Mouse (Mus musculus): ENCODE results near the gene Katnbl1. TPM values are rescaled to one million over a fixed set of nuclear protein-coding genes. Genes with fewer than 3 reads are reported as not detected.

Gene Katnbl1
- total RNA-seq, 1 experiment: 22.8 TPM

GRCm38 (mm10) chr2:112341117-112341516 lies 37.9 kb upstream of the Katnbl1 start:
- in situ Hi-C loops (cut with MboI; ENCODE audit: low sequenced_read_pairs in 2 of 2, unreplicated experiment in 2 of 2): no loop called here
- no peak overlapping the region for H3K4me3 ChIP-seq (ENCODE audit: insufficient read depth in 1 of 2, low read depth in 1 of 2, low read length in 2 of 2, poor library complexity in 1 of 2, severe bottlenecking in 1 of 2)
- H3K36me3 ChIP-seq (ENCODE audit: control insufficient read depth, insufficient read depth, low read length, poor library complexity, severe bottlenecking): peaks cover 3% of the 10 kb centered on the region; the same call in 1 of the 2 replicates
- no peak for DNase-seq (ENCODE audit: low read depth, low spot score)
- no peak overlapping the region for H3K9ac ChIP-seq (ENCODE audit: insufficient read depth, low read depth, low read length, poor library complexity, severe bottlenecking)
- H3K4me1 ChIP-seq (ENCODE audit: control insufficient read depth in 2 of 2, insufficient read depth in 2 of 2, low read length in 2 of 2, poor library complexity in 1 of 2): no peaks in the 10 kb centered on the region
- H3K9me3 ChIP-seq (ENCODE audit: control insufficient read depth, insufficient read depth, low read depth, low read length): no peaks in the 10 kb centered on the region
- H3K27ac ChIP-seq (ENCODE audit: insufficient read depth, low read depth, low read length, poor library complexity, severe bottlenecking): no peak overlapping the region
- TF ChIP-seq HCFC1 (IDR thresholded peaks at IDR 0.05; ENCODE audit: borderline replicate concordance, insufficient read depth, low read length) (no peak), CHD2 (IDR thresholded peaks at IDR 0.05; ENCODE audit: low read depth, low read length) (no peak), ZNF384 (IDR thresholded peaks at IDR 0.05; ENCODE audit: low read depth, low read length) (no peak), ZC3H11A (IDR thresholded peaks at IDR 0.05; ENCODE audit: borderline replicate concordance, low read depth, low read length) (no peak), MAFK (IDR thresholded peaks at IDR 0.05; ENCODE audit: insufficient read depth, low read depth, low read length) (no peak)

- Histone ChIP-seq H3K9me3 (ENCODE audit: control insufficient read depth, insufficient read depth, low read depth, low read length) (no peaks in the 10 kb centered on the region), H3K27ac (ENCODE audit: insufficient read depth, low read depth, low read length, poor library complexity, severe bottlenecking) (no peak overlapping the region), H3K4me3 (ENCODE audit: insufficient read depth in 1 of 2, low read depth in 1 of 2, low read length in 2 of 2, poor library complexity in 1 of 2, severe bottlenecking in 1 of 2) (no peak overlapping the region), H3K9ac (ENCODE audit: insufficient read depth, low read depth, low read length, poor library complexity, severe bottlenecking) (no peak overlapping the region), H3K4me1 (ENCODE audit: control insufficient read depth in 2 of 2, insufficient read depth in 2 of 2, low read length in 2 of 2, poor library complexity in 1 of 2) (no peaks in the 10 kb centered on the region), H3K36me3 (ENCODE audit: control insufficient read depth, insufficient read depth, low read length, poor library complexity, severe bottlenecking) (no peaks in the 10 kb centered on the region)
- DNase-seq (ENCODE audit: low read depth, low spot score): no peak
- in situ Hi-C loops (cut with MboI; ENCODE audit: low sequenced_read_pairs in 2 of 2, unreplicated experiment in 2 of 2): no loop called here
- no peak for TF ChIP-seq CHD2 (IDR thresholded peaks at IDR 0.05; ENCODE audit: low read depth, low read length)
- TF ChIP-seq ZNF384 (IDR thresholded peaks at IDR 0.05; ENCODE audit: low read depth, low read length): no peak
- TF ChIP-seq HCFC1 (IDR thresholded peaks at IDR 0.05; ENCODE audit: borderline replicate concordance, insufficient read depth, low read length): no peak
- TF ChIP-seq ZC3H11A (IDR thresholded peaks at IDR 0.05; ENCODE audit: borderline replicate concordance, low read depth, low read length): no peak
Measured at GRCm38 (mm10) chr2:112348246-112348645, 30.8 kb upstream of the Katnbl1 start.

GRCm38 (mm10) chr2:112353685-112354455 lies 25.1 kb upstream of the Katnbl1 start:
- no peaks in the 10 kb centered on the region for H3K4me1 ChIP-seq (ENCODE audit: control insufficient read depth in 2 of 2, insufficient read depth in 2 of 2, low read length in 2 of 2, poor library complexity in 1 of 2)
- in situ Hi-C loops (cut with MboI; ENCODE audit: low sequenced_read_pairs in 2 of 2, unreplicated experiment in 2 of 2): no loop called here
- no peak for TF ChIP-seq ZNF384 (IDR thresholded peaks at IDR 0.05; ENCODE audit: low read depth, low read length)
- no peak for DNase-seq (ENCODE audit: low read depth, low spot score)
- no peaks in the 10 kb centered on the region for H3K9me3 ChIP-seq (ENCODE audit: control insufficient read depth, insufficient read depth, low read depth, low read length)
- no peak overlapping the region for H3K9ac ChIP-seq (ENCODE audit: insufficient read depth, low read depth, low read length, poor library complexity, severe bottlenecking)
- H3K36me3 ChIP-seq (ENCODE audit: control insufficient read depth, insufficient read depth, low read length, poor library complexity, severe bottlenecking): peaks cover 3% of the 10 kb centered on the region
- no peak overlapping the region for H3K4me3 ChIP-seq (ENCODE audit: insufficient read depth in 1 of 2, low read depth in 1 of 2, low read length in 2 of 2, poor library complexity in 1 of 2, severe bottlenecking in 1 of 2)
- H3K27ac ChIP-seq (ENCODE audit: insufficient read depth, low read depth, low read length, poor library complexity, severe bottlenecking): no peak overlapping the region

- Histone ChIP-seq H3K9me3 (ENCODE audit: control insufficient read depth, insufficient read depth, low read depth, low read length) (no peaks in the 10 kb centered on the region), H3K27ac (ENCODE audit: insufficient read depth, low read depth, low read length, poor library complexity, severe bottlenecking) (no peak overlapping the region), H3K36me3 (ENCODE audit: control insufficient read depth, insufficient read depth, low read length, poor library complexity, severe bottlenecking) (peaks cover 20% of the 10 kb centered on the region), H3K4me3 (ENCODE audit: insufficient read depth in 1 of 2, low read depth in 1 of 2, low read length in 2 of 2, poor library complexity in 1 of 2, severe bottlenecking in 1 of 2) (no peak overlapping the region), H3K4me1 (ENCODE audit: control insufficient read depth in 2 of 2, insufficient read depth in 2 of 2, low read length in 2 of 2, poor library complexity in 1 of 2) (no peaks in the 10 kb centered on the region), H3K9ac (ENCODE audit: insufficient read depth, low read depth, low read length, poor library complexity, severe bottlenecking) (no peak overlapping the region)
- TF ChIP-seq ZNF384 (IDR thresholded peaks at IDR 0.05; ENCODE audit: low read depth, low read length) (no peak), HCFC1 (IDR thresholded peaks at IDR 0.05; ENCODE audit: borderline replicate concordance, insufficient read depth, low read length) (no peak), MAFK (IDR thresholded peaks at IDR 0.05; ENCODE audit: insufficient read depth, low read depth, low read length) (no peak), CHD2 (IDR thresholded peaks at IDR 0.05; ENCODE audit: low read depth, low read length) (no peak), ZC3H11A (IDR thresholded peaks at IDR 0.05; ENCODE audit: borderline replicate concordance, low read depth, low read length) (no peak)
- no peak for DNase-seq (ENCODE audit: low read depth, low spot score)
- in situ Hi-C loops (cut with MboI; ENCODE audit: low sequenced_read_pairs in 2 of 2, unreplicated experiment in 2 of 2): no loop called here
Measured at GRCm38 (mm10) chr2:112359611-112360010, 19.4 kb upstream of the Katnbl1 start.

Data from ES-E14 (cell line).